9 mouse cellular contexts compared by ENCODE assay signal in genomic region chr11:117989926-117990325, GRCm38 (mm10). TPM values are rescaled to one million over a fixed set of nuclear protein-coding genes. Genes with fewer than 3 reads are reported as not detected.
A peak's percentile ranks its signal among the peaks of the same experiment; 100 is the strongest.
DNase-seq lines count a peak whose midpoint lies in the region; ATAC-seq and TF ChIP-seq lines count a peak whose summit lies in the region.
"Had no signal": no experiment of that assay in that cellular context is flagged by ENCODE, and none has a peak within 500 bp of the region (broad histone marks: within the 10 kb centered on the region; RNA-seq: fewer than 3 reads in every experiment).

No protein-coding gene starts in this region.

- H3K9me3 ChIP-seq in forebrain, embryonic 14.5 days (replicated peaks; ENCODE audit: control insufficient read depth, low read length): no peaks in the 10 kb centered on the region
- no peaks in the 10 kb centered on the region for H3K9me3 ChIP-seq in forebrain, embryonic 16.5 days (ENCODE audit: control insufficient read depth, low read length)
- H3K9me3 ChIP-seq in midbrain, postnatal 0 days (ENCODE audit: low read length): no peaks in the 10 kb centered on the region
- no peaks in the 10 kb centered on the region for H3K9me3 ChIP-seq in midbrain, embryonic 10.5 days (replicated peaks)
- H3K9me3 ChIP-seq: midbrain, embryonic 12.5 days had no signal

- H3K27me3 ChIP-seq in forebrain, embryonic 14.5 days (replicated peaks; ENCODE audit: control insufficient read depth, insufficient read depth, low read length): no peaks in the 10 kb centered on the region
- no peaks in the 10 kb centered on the region for H3K27me3 ChIP-seq in forebrain, embryonic 16.5 days (replicated peaks; ENCODE audit: control insufficient read depth, insufficient read depth, low read length)
- no peaks in the 10 kb centered on the region for H3K27me3 ChIP-seq in midbrain, postnatal 0 days (ENCODE audit: insufficient read depth, low read length)
- no peaks in the 10 kb centered on the region for H3K27me3 ChIP-seq in midbrain, embryonic 10.5 days (ENCODE audit: low read depth, poor library complexity, severe bottlenecking)
- H3K27me3 ChIP-seq: midbrain, embryonic 12.5 days had no signal

- no peak for DNase-seq in forebrain, embryonic 14.5 days (ENCODE audit: low spot score)
- peak; percentile 28 for DNase-seq in midbrain, postnatal 0 days (ENCODE audit: low spot score)
- DNase-seq in midbrain, embryonic 10.5 days (ENCODE audit: low spot score): no peak
- DNase-seq in brain, embryonic 14.5 days (ENCODE audit: low read depth): no peak
- peak; percentile 39 to 58 for DNase-seq in natural killer cell, adult 2 months (ENCODE audit: low spot score in 2 of 2)
- DNase-seq in layer of hippocampus, adult 8-10 months (ENCODE audit: low spot score in 2 of 2): no peak
- no peak for DNase-seq in cerebellum, postnatal 36 days

- no peak overlapping the region for H3K4me3 ChIP-seq in forebrain, embryonic 14.5 days (ENCODE audit: low read depth, low read length)
- no peak overlapping the region for H3K4me3 ChIP-seq in forebrain, embryonic 16.5 days (replicated peaks; ENCODE audit: low read length)
- no peak overlapping the region for H3K4me3 ChIP-seq in midbrain, postnatal 0 days (ENCODE audit: low read depth, low read length)
- H3K4me3 ChIP-seq in midbrain, embryonic 10.5 days: no peak overlapping the region
- H3K4me3 ChIP-seq: midbrain, embryonic 12.5 days had no signal

- H3K9ac ChIP-seq in forebrain, embryonic 14.5 days (ENCODE audit: low read length): 0 out of 2 replicates have a peak overlapping the region, but pooled peaks have one; percentile 13
- no peak overlapping the region for H3K9ac ChIP-seq in forebrain, embryonic 16.5 days (replicated peaks; ENCODE audit: low read depth, low read length)
- no peak overlapping the region for H3K9ac ChIP-seq in midbrain, postnatal 0 days (replicated peaks; ENCODE audit: low read length, poor library complexity, severe bottlenecking)
- H3K9ac ChIP-seq: midbrain, embryonic 12.5 days had no signal

- H3K27ac ChIP-seq in forebrain, embryonic 14.5 days (ENCODE audit: low read depth, low read length): no peak overlapping the region
- no peak overlapping the region for H3K27ac ChIP-seq in forebrain, embryonic 16.5 days (ENCODE audit: low read length)
- H3K27ac ChIP-seq in midbrain, postnatal 0 days (ENCODE audit: low read depth, low read length): no peak overlapping the region
- H3K27ac ChIP-seq in midbrain, embryonic 10.5 days (replicated peaks): no peak overlapping the region
- H3K27ac ChIP-seq: midbrain, embryonic 12.5 days had no signal

- TF ChIP-seq POLR2A in brain, embryonic 14.5 days (IDR thresholded peaks at IDR 0.05; ENCODE audit: borderline replicate concordance, extremely low read depth, insufficient read depth, insufficient read length, poor library complexity, severe bottlenecking): no peak

- H3K4me1 ChIP-seq in forebrain, embryonic 14.5 days (ENCODE audit: control insufficient read depth, insufficient read depth, low read length): peaks cover 11% of the 10 kb centered on the region; the same call in 1 of the 2 replicates
- peaks cover 24% of the 10 kb centered on the region for H3K4me1 ChIP-seq in forebrain, embryonic 16.5 days (replicated peaks; ENCODE audit: control insufficient read depth, insufficient read depth, low read length)
- H3K4me1 ChIP-seq in midbrain, postnatal 0 days (ENCODE audit: insufficient read depth, low read length): peaks cover 24% of the 10 kb centered on the region
- peaks cover 84% of the 10 kb centered on the region for H3K4me1 ChIP-seq in midbrain, embryonic 10.5 days

- WGBS in forebrain, embryonic 14.5 days: 61% methylated on average over 10 of the region's 10 CpGs
- 55% methylated on average over 10 of the region's 10 CpGs for WGBS in forebrain, embryonic 16.5 days
- 32% methylated on average over 10 of the region's 10 CpGs for WGBS in midbrain, postnatal 0 days
- 57% methylated on average over 10 of the region's 10 CpGs for WGBS in midbrain, embryonic 10.5 days

- no peaks in the 10 kb centered on the region for H3K36me3 ChIP-seq in forebrain, embryonic 14.5 days (ENCODE audit: control insufficient read depth, insufficient read depth, low read length)
- H3K36me3 ChIP-seq in forebrain, embryonic 16.5 days (ENCODE audit: control insufficient read depth, insufficient read depth): no peaks in the 10 kb centered on the region
- no peaks in the 10 kb centered on the region for H3K36me3 ChIP-seq in midbrain, postnatal 0 days (ENCODE audit: insufficient read depth, low read length)
- no peaks in the 10 kb centered on the region for H3K36me3 ChIP-seq in midbrain, embryonic 10.5 days
- H3K36me3 ChIP-seq: midbrain, embryonic 12.5 days had no signal

- ATAC-seq in forebrain, embryonic 14.5 days: no peak
- no peak for ATAC-seq in forebrain, embryonic 16.5 days
- no peak for ATAC-seq in midbrain, postnatal 0 days (ENCODE audit: low FRiP score)

- peak; percentile 46; the same call in 1 of the 2 replicates for TF ChIP-seq CTCF in midbrain, postnatal 0 days (IDR thresholded peaks at IDR 0.05)
- TF ChIP-seq CTCF in brain, embryonic 14.5 days (IDR thresholded peaks at IDR 0.05; ENCODE audit: borderline replicate concordance, extremely low read depth, insufficient read depth, insufficient read length): peak; percentile 7; the same call in 1 of the 2 replicates

- no peak overlapping the region for H3K4me2 ChIP-seq in forebrain, embryonic 14.5 days (ENCODE audit: low read length)
- no peak overlapping the region for H3K4me2 ChIP-seq in forebrain, embryonic 16.5 days (ENCODE audit: low read length)
- H3K4me2 ChIP-seq in midbrain, postnatal 0 days (ENCODE audit: low read depth, low read length, poor library complexity, severe bottlenecking): no peak overlapping the region
- H3K4me2 ChIP-seq: midbrain, embryonic 12.5 days had no signal

RNA-seq across cellular contexts. Expression of gene Pgs1, which starts 3.8 kb away (rescaled TPM):
- 43.1 and 49.2 TPM in 2 replicates for polyA plus RNA-seq in forebrain, embryonic 14.5 days (2014; fragmentation: Nextera tagmentation; extraction: Ambion mirVana)
- polyA plus RNA-seq in forebrain, embryonic 16.5 days (2015; fragmentation: Nextera tagmentation; extraction: Ambion mirVana): 56.9 and 58.1 TPM in 2 replicates
- 62.0 and 72.2 TPM in 2 replicates for total RNA-seq in midbrain, postnatal 0 days (2014; rRNA removed)
- 55.0 and 61.8 TPM in 2 replicates for polyA plus RNA-seq in midbrain, postnatal 0 days (2015; fragmentation: Nextera tagmentation; extraction: Ambion mirVana)
- polyA plus RNA-seq in midbrain, embryonic 10.5 days (2016; fragmentation: Nextera tagmentation; extraction: Ambion mirVana): 45.0 and 46.3 TPM in 2 replicates
- 48.5 and 55.7 TPM in 2 replicates for polyA plus RNA-seq in brain, embryonic 14.5 days (2012; rRNA removed)
- 10 to 100 TPM; 71.3 to 80.4 (median 78.8) TPM for total RNA-seq in layer of hippocampus, adult 8-10 months (2022)

RNA-seq across cellular contexts. Expression of gene Socs3, which starts 20.1 kb away (rescaled TPM):
- 8.1 and 8.7 TPM in 2 replicates for polyA plus RNA-seq in forebrain, embryonic 14.5 days (2014; fragmentation: Nextera tagmentation; extraction: Ambion mirVana)
- 11.7 and 13.7 TPM in 2 replicates for polyA plus RNA-seq in forebrain, embryonic 16.5 days (2015; fragmentation: Nextera tagmentation; extraction: Ambion mirVana)
- 7.3 and 8.5 TPM in 2 replicates for total RNA-seq in midbrain, postnatal 0 days (2014; rRNA removed)
- polyA plus RNA-seq in midbrain, postnatal 0 days (2015; fragmentation: Nextera tagmentation; extraction: Ambion mirVana): 4.4 and 4.9 TPM in 2 replicates
- polyA plus RNA-seq in midbrain, embryonic 10.5 days (2016; fragmentation: Nextera tagmentation; extraction: Ambion mirVana): 14.1 and 14.3 TPM in 2 replicates
- polyA plus RNA-seq in brain, embryonic 14.5 days (2012; rRNA removed): 8.4 and 13.6 TPM in 2 replicates
- total RNA-seq in layer of hippocampus, adult 8-10 months (2022): 1 to 10 TPM in 3 of 4 experiments, under 1 TPM in 1; 0.81 to 7.9 (median 3.3) TPM

Comparison
In these comparisons a context has a peak if more than half of its experiments do, and no peak if none do; other contexts are left out.
1. DNase-seq: peak in midbrain, postnatal 0 days (single experiment) and natural killer cell, adult 2 months (2 of 2); none in forebrain, embryonic 14.5 days (single experiment), midbrain, embryonic 10.5 days (single experiment), brain, embryonic 14.5 days (single experiment), layer of hippocampus, adult 8-10 months (0 of 2) and cerebellum, postnatal 36 days (0 of 2).